Mouse (Mus musculus): ENCODE measurements around the gene Nfat5.

Nfat5 gene

DNA sequence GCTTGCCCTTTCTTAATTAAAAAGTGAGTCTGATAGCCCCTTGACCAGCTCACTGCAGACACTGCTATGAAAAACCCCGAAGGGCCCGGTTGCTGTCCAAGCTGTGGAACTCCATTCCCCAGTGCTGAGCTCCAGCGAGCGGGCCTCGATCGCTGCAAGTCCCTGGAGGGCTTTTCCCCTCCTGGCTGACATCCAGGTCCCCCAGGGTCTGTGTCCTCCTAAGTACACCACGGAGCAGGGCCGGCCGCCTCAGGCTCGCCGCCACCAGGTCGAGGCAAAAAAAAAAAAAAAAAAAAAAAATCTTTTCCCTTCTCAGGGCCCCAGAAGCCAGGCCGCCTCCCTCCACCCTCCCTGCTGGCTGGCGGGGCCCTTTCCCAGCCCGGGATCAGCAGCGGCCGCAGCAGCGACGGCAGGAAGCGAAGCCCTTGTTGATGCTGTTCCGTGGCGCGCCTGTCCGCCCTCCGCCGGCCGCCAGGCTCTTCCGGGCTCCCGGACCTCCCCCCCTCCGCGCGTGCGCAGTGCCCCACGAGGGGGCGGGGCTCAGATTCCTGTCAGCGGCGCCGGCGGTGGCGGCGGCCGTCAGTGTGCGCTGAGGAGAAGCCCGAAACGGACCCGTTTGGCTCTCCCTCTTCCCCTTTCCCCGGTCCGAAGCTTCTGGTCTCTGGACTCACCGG is at the start of gene Nfat5:
Gene Nfat5, plus strand, starts transcription at position 543 of the 674 bp plus-strand sequence.
- DNase-seq (ENCODE audit: low read depth, low spot score): peak; percentile 97

DNA sequence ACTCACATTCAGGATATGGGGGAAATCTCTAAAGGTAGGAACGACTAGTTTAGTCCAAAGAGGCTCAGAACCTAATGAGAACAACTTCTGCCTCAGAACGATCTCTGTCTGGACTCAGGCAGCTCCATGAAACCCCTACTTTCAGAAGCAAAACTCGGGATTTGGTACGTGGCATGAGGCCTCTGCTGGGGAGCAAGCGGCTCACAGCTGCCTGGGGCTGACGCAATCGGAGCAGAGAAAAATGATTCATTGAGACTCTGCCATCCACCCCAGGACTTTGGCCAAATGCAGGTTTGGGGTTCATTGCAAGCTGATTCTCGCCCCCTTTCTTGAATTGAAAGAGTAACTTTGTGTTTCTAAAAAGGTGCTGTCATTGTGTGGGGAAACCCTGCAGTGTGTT is 49.1 kb upstream of the Nfat5 start:
- no peak for DNase-seq (ENCODE audit: low read depth, low spot score)

DNA sequence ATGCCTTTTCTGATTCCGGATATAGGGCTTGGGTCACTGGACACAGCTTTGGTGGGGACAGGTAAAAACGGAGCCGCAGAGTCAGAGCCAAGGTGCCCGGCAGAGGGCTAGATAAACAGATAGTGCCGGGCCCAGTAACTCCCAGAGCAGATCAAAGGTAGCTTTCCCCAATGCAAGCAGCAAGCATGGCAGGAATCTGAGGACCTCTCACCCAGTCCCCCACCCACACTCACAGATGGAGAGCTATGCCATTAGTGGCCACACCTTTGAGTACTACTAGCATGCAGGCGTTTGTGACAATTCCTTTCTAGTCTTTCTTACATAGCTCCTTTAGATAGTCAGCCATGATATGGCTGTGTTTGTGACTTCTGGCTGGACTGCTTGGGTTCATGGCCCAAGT is 44.8 kb upstream of the Nfat5 start:
- no peak for DNase-seq (ENCODE audit: low read depth, low spot score)

DNA sequence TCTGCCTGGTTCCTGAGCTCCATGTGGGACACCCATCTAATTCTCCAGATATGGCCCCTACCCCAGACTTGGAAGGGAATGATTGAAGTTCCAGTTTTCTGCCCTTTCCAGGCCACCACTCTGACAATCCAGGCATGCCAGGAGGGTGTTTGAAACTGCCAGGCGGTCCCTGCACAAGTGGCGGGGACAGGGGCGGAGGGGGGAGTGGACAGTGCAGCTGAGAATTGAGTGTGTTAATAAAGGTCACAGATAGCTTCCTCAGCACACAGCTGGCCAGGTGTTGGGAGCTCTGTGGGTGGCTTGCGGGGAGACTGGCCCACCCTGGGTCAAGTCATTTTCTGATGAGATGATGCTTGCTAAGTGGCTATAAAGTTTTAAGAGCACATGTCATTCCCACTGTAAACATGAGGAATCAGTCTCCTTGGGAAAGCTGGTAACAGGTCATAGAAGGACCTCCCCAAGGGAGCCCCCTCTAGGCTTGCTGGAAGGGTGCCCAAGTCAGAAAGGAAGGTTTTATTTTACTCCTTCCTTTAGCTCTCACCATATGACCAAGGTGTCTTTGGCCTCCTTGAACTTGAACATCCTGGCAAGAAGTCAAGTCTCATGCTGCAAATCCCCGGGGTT is 41.7 kb upstream of the Nfat5 start:
- DNase-seq (ENCODE audit: low read depth, low spot score): no peak

DNA sequence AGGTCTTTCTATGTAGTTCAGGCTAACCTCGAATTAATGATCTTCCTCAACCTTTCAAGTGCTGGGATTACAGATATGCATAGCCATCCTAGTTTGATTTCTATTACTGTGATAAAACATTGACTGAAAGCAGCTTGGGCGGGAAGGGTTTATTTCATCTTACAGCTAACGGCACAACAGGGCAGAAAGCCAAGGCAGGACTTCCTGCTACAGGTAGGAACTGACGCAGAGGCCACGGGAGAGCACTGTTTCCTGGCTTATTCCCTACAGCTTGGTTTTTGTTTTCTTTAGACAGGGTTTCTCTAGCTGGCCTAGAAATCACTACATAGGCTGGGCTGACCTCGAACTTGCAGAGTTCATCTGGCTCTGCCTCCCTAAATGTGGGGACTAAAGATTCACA is 40.1 kb upstream of the Nfat5 start:
- no peak for DNase-seq (ENCODE audit: low read depth, low spot score)

DNA sequence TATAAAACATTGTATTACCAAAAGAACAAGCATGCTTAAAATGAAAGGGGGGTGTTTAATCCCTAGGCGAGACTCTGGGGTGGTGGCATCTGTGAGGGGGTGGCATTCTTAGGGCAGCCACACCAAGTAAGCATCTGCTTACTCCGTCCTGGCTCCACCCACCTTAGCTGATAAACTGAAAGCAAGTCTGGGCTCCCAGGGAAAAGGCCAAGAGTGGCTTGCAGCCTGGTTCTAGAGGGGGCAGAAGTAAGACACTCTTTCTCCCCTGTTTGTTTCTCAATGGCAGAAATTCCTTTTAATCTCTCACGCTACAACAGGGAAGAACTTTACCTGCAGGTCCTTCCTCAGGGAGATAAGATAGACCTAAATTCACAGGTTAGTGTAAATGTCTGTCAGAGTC is 38.9 kb upstream of the Nfat5 start:
- peak; percentile 5 for DNase-seq (ENCODE audit: low read depth, low spot score)

DNA sequence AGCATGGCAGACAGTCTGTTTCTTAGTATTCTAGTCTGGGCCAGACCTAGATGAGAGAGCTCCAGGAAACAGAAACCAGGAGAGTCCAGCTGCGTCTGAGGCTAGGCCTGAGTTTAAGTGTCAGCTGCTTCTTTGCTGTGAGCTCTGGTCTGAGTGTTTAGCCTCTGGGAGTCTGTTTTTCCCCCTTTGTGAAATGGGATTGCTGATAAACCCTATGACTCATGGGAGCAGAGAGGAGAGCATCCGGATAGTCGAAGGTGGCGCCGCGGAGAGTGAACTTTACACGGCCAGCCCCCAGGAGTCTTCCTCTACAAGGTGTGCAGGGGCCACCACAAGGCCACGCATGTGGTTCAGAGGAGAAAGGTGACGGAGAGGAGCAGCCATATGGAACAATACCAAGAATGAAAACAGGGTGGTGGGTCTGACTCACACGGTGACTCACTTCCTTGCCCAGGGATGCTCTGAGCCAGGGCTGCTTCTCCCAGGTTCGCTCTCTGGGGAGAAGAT is 38.3 kb upstream of the Nfat5 start:
- no peak for DNase-seq (ENCODE audit: low read depth, low spot score)

DNA sequence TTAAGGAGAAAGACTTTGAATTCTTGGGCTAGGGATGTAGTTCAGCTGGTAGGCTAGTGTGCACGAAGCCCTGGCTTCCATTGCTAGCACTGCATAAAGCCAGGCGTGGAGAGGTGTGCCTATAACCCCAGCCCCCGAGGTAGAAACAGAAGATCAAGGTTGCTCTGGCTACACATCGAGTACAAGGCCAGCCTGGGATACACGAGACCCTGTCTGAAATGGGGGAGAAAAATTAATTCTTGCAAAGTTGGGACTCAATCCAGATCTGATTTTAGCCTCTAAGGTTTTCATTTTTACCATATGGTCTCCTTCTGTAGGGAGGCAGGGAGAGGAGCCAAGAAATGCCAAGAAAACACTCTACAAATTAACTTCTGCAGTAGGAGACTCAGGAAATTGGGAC is 36.0 kb upstream of the Nfat5 start:
- DNase-seq (ENCODE audit: low read depth, low spot score): no peak

DNA sequence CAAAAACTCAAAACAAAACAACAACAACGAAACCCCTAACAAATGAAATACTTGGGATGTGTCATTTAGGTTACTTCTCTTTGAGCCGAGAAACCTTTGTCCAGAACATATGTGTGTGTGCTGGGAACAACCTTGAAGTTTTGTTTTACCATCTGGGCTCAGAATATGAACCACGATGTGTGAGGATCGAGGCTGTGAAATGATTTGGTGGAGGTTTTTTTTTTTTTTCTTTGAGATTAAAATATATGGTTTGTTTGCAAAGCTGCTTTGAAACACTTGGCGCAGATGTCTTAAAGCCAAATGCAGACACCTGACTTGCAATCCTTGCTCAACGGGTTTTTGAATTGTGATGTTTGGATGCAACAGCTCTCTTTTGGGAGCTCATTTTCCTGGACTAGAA is 33.1 kb upstream of the Nfat5 start:
- DNase-seq (ENCODE audit: low read depth, low spot score): no peak

DNA sequence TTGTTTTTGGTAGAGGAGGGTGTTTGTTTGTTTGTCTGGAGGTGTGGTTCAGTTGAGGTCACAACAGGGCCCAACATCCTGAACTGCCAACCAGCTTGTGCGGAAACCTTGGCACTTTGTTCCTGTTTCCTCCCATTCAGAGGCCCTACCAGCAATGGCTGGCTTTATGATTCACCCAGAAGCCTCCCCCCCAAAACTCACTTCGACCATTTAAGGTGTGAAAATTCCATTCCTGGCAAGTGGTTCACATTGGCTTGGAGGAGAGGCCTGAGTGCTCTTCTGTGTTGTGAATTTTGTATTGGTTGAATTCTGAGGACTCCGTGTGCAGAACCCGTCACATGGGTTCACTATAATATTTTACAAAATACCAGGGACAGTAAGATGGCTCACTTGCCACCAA is 32.1 kb upstream of the Nfat5 start:
- DNase-seq (ENCODE audit: low read depth, low spot score): no peak

DNA sequence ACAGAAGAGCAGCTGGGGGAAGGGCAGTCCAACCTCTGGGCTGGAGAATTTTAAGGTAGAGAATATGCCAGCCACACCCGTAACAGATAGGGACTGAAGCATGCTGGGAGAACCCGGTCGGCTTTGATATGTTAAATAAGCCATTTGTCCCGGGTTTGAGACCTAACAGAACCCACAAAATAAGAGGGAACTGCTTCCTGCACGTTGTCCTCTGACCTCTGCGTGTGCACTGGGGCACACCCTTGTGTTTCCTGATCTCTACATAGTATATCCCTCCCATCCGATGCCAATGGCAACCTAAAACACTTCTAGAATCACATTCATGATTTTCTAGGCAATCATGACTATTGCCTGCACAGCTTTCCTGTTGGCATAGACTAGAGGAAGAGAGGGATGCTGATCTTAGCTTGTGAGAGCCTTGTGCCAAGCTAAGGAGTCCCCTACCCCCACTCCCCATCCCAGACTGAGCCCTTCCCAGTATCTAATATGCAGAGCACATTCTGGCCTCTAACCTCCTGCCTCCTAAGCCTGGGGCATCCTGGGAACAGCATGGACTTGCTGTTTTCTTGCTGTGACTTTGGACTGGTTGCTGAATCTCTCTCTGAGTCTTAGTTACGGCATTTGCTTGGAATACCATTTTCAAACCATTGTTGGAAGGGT is 31.1 kb upstream of the Nfat5 start:
- no peak for DNase-seq (ENCODE audit: low read depth, low spot score)

DNA sequence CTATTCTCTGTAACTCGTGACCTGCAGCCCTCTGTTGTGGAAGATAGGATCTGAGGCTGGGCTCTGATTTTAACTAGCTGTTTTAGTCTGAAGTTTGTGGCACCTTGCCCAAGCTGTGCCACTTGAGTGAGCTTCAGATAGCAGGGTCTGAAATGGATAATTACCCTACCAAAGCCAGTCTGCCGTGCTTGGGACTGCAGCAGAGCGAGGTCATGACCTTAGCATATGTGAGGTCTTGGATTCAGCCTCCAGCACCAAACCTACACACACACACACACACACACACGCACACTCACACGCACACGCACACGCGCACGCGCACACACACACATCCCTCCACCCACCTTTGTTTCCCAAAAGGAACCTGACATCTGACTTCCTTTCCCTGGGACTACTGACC is 27.5 kb upstream of the Nfat5 start:
- no peak for DNase-seq (ENCODE audit: low read depth, low spot score)

DNA sequence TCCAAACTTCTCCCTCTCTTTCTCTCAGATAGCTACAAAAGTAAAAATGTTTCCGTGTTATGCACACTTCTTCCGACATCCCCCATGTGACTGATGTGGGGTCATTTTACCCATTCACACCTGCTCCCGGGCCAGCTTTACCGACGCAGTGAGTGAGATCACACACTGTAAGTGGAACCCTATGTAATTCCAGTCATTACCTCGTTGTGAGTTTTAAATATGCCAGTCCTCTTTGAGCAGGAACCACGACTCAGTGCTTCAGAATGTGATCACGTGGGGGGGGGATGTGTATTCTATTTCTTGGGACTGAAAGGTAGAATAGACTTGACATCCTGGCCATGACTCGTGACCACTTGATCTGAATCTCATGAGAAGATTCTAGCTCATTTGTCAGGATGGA is 24.8 kb upstream of the Nfat5 start:
- DNase-seq (ENCODE audit: low read depth, low spot score): no peak

DNA sequence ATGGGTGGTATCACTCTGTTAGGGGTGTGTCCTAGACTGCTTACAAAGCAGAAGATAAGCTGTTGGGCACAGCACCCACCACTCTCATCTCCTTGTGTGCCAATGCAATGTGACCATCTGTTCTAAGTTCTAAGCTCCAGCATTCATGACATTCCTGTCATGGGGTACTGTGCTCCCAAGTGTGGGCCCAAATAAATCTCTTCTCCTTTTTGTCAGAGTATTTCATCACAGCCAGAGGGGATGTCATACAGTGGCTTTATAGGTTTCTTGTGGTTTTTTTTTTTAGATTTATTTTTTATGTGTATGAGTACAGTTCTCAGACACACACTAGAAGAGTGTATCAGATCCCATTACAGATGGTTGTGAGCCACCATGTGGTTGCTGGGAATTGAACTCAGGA is 24.1 kb upstream of the Nfat5 start:
- no peak for DNase-seq (ENCODE audit: low read depth, low spot score)

DNA sequence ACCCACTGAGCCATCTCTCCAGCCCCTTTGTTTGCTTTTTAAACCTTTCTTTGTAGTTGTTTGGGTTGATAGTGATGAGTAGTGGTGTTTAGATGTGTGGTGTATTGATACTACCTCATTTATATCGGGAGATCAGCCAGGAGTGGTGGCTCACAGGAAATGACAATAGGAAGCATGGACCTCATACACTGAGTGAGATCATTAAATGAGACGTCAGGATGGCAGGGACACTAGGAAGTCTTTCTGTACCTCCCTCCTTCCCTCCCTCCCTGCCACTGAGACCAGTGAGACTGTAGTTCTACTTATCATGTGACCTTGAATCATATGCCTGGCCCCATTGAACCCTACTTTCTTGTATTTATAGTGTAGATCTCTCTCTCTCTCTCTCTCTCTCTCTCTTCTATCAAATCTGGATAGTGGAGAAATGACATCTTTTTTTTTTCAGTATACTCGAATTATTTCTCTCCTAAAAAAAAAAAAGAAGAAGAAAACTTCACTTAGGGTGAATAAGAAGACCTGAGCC is 23.6 kb upstream of the Nfat5 start:
- DNase-seq (ENCODE audit: low read depth, low spot score): no peak

DNA sequence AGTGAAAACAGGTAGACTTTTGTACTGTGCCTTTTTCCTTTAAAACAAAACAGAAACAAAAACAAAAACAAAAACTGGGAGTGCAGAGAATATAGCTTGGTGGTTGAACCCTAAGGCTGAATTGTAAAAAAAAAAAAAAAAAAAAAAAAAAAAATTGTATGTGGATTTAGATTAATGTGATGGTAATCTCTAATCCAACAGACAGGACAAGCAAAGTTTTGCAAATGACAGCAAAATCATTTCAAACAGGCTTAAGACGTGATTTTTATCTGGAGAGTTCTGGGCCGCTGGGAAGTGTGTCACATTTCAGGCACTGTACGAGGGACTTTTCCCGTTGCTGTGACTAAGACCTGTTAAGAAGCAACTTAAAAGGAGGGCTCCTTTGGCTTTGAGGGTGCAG is 23.0 kb upstream of the Nfat5 start:
- no peak for DNase-seq (ENCODE audit: low read depth, low spot score)

DNA sequence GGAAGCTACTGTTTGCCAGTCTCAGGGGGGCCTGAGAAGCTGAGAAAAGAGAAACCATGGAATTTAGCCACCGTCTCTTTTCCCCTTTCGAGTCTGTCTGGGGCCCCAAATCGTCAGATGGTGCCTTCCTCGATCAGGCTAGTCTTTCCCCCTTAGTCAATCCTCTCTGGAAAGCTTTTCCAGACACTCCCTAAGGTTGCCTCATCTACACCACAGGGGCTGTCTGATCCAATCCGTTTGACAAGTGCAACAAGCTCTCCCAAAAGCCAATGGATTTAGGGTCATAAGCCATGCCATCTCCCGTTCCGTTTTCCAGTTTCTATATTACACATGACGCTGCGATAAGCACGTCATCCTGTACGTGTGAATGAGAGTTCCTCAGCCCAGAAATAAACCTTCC is 22.5 kb upstream of the Nfat5 start:
- DNase-seq (ENCODE audit: low read depth, low spot score): no peak

DNA sequence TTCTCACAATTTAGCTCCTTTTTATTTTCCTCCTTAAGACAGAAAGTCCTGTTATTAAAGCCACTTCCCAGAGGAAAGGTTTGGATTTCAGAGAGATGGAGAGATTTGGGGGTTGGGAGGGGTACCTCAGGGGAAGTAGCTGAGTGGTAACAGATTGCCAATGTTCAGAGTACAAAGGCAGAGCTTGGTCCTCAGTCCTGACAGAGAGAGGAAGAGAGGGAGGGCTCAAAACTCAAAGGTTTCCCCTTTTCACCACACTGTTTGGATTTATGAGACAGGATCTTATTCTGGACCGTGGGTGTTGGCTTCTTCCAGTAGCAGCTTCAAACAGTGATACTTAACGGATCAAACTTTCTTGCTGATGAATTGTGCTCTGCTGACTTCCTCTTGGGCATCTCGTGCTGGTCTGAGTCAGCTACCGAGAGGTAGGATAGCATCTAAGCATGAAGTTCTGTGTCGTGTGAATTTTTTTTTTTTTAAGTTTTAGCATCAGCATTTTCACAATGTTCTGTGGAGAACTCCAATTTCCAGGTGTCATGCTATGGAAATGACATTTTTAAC is 15.9 kb upstream of the Nfat5 start:
- DNase-seq (ENCODE audit: low read depth, low spot score): no peak

DNA sequence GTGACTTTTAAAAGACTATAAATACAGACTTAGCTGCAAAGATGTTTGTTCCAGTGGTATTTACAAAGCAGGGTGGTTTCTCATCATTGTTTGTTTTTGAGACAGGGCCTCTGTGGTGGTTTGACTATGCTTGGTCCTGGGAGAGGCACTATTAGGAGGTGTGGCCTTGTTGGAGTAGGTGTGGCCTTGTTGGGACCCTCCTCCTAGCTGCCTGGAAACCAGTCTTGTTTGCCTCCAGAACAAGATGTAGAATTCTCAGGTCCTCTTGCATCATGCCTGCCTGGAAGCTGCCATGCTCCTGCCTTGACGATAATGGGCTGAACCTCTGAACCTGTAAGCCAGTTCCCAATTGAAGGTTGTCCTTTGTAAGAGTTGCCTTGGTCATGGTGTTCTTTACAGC is 14.7 kb upstream of the Nfat5 start:
- DNase-seq (ENCODE audit: low read depth, low spot score): no peak

DNA sequence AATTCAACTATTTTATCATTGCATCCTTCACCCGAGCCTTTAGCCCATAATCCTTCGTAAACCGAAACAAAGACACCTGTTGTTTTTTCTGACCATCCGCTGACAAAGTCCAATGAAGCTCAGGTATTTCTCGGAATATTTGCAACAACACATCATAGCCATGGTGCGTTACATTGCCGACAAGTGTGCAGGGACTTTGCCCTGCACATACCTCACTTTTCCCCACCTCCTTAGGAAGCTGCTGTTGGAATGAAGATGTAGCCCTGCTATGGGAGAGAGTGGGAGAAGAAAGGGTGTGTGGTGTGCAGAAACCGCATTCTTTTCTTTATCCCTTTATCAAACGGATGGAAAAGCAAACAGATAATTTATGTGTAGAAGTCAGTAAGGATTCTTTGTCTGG is 6.6 kb upstream of the Nfat5 start:
- no peak for DNase-seq (ENCODE audit: low read depth, low spot score)

DNA sequence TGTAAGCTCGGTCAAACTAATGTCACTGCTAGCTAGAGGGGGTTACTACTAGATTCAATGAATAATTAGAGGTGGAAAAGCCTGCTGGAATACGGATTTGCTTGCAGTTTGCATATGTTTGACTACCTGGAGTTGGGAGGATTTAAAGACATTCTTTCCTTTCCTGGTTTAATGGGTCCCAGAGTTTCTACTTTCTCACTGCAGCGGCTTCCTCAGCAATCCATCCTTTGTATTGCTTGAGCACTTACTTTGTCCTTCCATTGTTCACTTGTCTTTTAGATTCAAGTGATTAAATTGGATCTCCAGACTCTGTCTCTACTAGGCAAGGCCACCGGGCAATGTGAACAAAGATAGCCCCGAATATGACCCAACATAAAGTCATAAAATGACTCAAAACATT is 5.7 kb upstream of the Nfat5 start:
- no peak for DNase-seq (ENCODE audit: low read depth, low spot score)

DNA sequence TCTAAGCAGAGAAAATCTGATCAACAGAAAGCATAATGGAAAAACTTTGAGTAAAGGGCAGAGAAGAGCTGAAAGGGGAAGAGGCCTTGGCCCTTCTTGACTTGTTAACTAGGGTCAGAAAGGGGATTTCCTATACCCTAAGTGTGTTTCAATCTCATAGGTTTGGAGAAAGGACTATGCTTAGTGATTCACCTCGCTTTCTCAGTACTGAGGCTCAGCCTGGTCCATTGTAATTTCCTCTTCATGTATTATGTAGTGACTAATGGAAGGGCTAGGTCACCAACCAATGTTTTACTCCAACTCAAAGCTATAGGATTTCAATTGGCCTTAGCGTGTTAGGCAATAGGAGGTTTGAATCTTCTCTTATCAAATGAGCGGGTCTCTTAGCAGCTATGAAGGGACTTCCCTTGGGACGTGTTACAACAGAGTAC is 2.1 kb upstream of the Nfat5 start:
- peak; percentile 61 for DNase-seq (ENCODE audit: low read depth, low spot score)
